ENCODE assay signal across 13 mouse cellular contexts in genomic region chr6:93957172-93957571, GRCm38 (mm10).
DNase-seq lines count a peak whose midpoint lies in the region; ATAC-seq and TF ChIP-seq lines count a peak whose summit lies in the region.
"Had no signal": no experiment of that assay in that cellular context is flagged by ENCODE, and none has a peak within 500 bp of the region (broad histone marks: within the 10 kb centered on the region; RNA-seq: fewer than 3 reads in every experiment).

No protein-coding gene starts in this region.

- peak; percentile 20 for DNase-seq in cerebellum, adult 9-10 months
- DNase-seq in cerebellum, postnatal 36 days = no peak
- peak; percentile 79 for DNase-seq in liver, adult 2 months (ENCODE audit: extremely low read depth, low read depth, low spot score)
- no peak for DNase-seq in liver, embryonic 11.5 days (ENCODE audit: low spot score)
- DNase-seq in midbrain, postnatal 0 days (ENCODE audit: low spot score) = peak; percentile 12
- no peak for DNase-seq in kidney, adult 8-10 months
- DNase-seq in thymus, postnatal 10 days (ENCODE audit: low spot score in 2 of 2) = no peak
- DNase-seq: adrenal gland, adult 2 months; thymus, postnatal 14 days had no signal

- H3K4me3 ChIP-seq in liver, adult 2 months (ENCODE audit: insufficient read depth, low read depth, low read length) = no peak overlapping the region
- H3K4me3 ChIP-seq in liver, embryonic 11.5 days (ENCODE audit: low read depth, low read length) = no peak overlapping the region
- H3K4me3 ChIP-seq in forebrain, embryonic 15.5 days = no peak overlapping the region
- H3K4me3 ChIP-seq in midbrain, postnatal 0 days (ENCODE audit: low read depth, low read length) = no peak overlapping the region
- H3K4me3 ChIP-seq: heart, embryonic 13.5 days; layer of hippocampus, adult 2 months had no signal

- no peak for ATAC-seq in liver, embryonic 11.5 days (replicated peaks; ENCODE audit: low FRiP score)
- 0 out of 2 replicates have a peak, but pooled peaks have one; percentile 32 for ATAC-seq in forebrain, embryonic 15.5 days (replicated peaks)
- ATAC-seq in midbrain, postnatal 0 days (ENCODE audit: low FRiP score) = no peak

- H3K27me3 ChIP-seq in liver, adult 2 months (ENCODE audit: control insufficient read depth, insufficient read depth, low read length) = no peaks in the 10 kb centered on the region
- no peaks in the 10 kb centered on the region for H3K27me3 ChIP-seq in liver, embryonic 11.5 days (replicated peaks; ENCODE audit: control insufficient read depth, insufficient read depth, low read length)
- no peaks in the 10 kb centered on the region for H3K27me3 ChIP-seq in forebrain, embryonic 15.5 days
- no peaks in the 10 kb centered on the region for H3K27me3 ChIP-seq in midbrain, postnatal 0 days (ENCODE audit: insufficient read depth, low read length)
- H3K27me3 ChIP-seq: heart, embryonic 13.5 days had no signal

- no peak for TF ChIP-seq CTCF in liver, adult 2 months (IDR thresholded peaks at IDR 0.05; ENCODE audit: low read depth, low read length)
- no peak for TF ChIP-seq CTCF in midbrain, postnatal 0 days (IDR thresholded peaks at IDR 0.05)

- TF ChIP-seq POLR2A in liver, adult 2 months (IDR thresholded peaks at IDR 0.05; ENCODE audit: extremely low read depth, insufficient read depth, low read length) = no peak

- H3K27ac ChIP-seq in liver, adult 2 months (replicated peaks; ENCODE audit: insufficient read depth, low read depth, low read length) = no peak overlapping the region
- no peak overlapping the region for H3K27ac ChIP-seq in liver, embryonic 11.5 days (ENCODE audit: low read depth, low read length)
- H3K27ac ChIP-seq in forebrain, embryonic 15.5 days (replicated peaks) = no peak overlapping the region
- H3K27ac ChIP-seq in midbrain, postnatal 0 days (ENCODE audit: low read depth, low read length) = no peak overlapping the region
- H3K27ac ChIP-seq: heart, embryonic 13.5 days; layer of hippocampus, adult 2 months had no signal

- H3K79me2 ChIP-seq in liver, adult 2 months (ENCODE audit: control insufficient read depth, insufficient read depth, low read length) = peaks cover 10% of the 10 kb centered on the region; the same call in 1 of the 2 replicates

- peaks cover 3% of the 10 kb centered on the region; the same call in 1 of the 2 replicates for H3K4me1 ChIP-seq in liver, adult 2 months (ENCODE audit: control insufficient read depth, insufficient read depth, low read length)
- no peaks in the 10 kb centered on the region for H3K4me1 ChIP-seq in liver, embryonic 11.5 days (replicated peaks; ENCODE audit: control insufficient read depth, insufficient read depth, low read length)
- peaks cover 13% of the 10 kb centered on the region for H3K4me1 ChIP-seq in forebrain, embryonic 15.5 days
- H3K4me1 ChIP-seq in midbrain, postnatal 0 days (ENCODE audit: insufficient read depth, low read length) = no peaks in the 10 kb centered on the region

- no peaks in the 10 kb centered on the region for H3K36me3 ChIP-seq in liver, adult 2 months (ENCODE audit: control insufficient read depth, insufficient read depth, low read length)
- H3K36me3 ChIP-seq in liver, embryonic 11.5 days (ENCODE audit: control insufficient read depth, insufficient read depth, low read length) = no peaks in the 10 kb centered on the region
- no peaks in the 10 kb centered on the region for H3K36me3 ChIP-seq in forebrain, embryonic 15.5 days
- no peaks in the 10 kb centered on the region for H3K36me3 ChIP-seq in midbrain, postnatal 0 days (ENCODE audit: insufficient read depth, low read length)
- H3K36me3 ChIP-seq: G1E; heart, embryonic 13.5 days had no signal

- H3K9ac ChIP-seq in liver, adult 2 months (ENCODE audit: low read depth, low read length) = no peak overlapping the region
- no peak overlapping the region for H3K9ac ChIP-seq in liver, embryonic 11.5 days (ENCODE audit: low read depth, low read length)
- no peak overlapping the region for H3K9ac ChIP-seq in forebrain, embryonic 15.5 days (replicated peaks)
- H3K9ac ChIP-seq in midbrain, postnatal 0 days (replicated peaks; ENCODE audit: low read length, poor library complexity, severe bottlenecking) = no peak overlapping the region
- H3K9ac ChIP-seq: heart, embryonic 13.5 days had no signal

- no peak overlapping the region for H3K4me2 ChIP-seq in liver, embryonic 11.5 days
- H3K4me2 ChIP-seq in forebrain, embryonic 15.5 days (replicated peaks) = no peak overlapping the region
- no peak overlapping the region for H3K4me2 ChIP-seq in midbrain, postnatal 0 days (ENCODE audit: low read depth, low read length, poor library complexity, severe bottlenecking)
- H3K4me2 ChIP-seq: heart, embryonic 13.5 days had no signal

- H3K9me3 ChIP-seq in liver, embryonic 11.5 days (ENCODE audit: control insufficient read depth, low read length) = no peaks in the 10 kb centered on the region
- H3K9me3 ChIP-seq in forebrain, embryonic 15.5 days = no peaks in the 10 kb centered on the region
- H3K9me3 ChIP-seq in midbrain, postnatal 0 days (ENCODE audit: low read length) = no peaks in the 10 kb centered on the region
- H3K9me3 ChIP-seq: heart, embryonic 13.5 days had no signal

- WGBS in liver, adult 2 months = 51% methylated on average over 2 of the region's 2 CpGs
- WGBS in liver, embryonic 11.5 days = 73% methylated on average over 2 of the region's 2 CpGs
- 9% methylated on average over 2 of the region's 2 CpGs for WGBS in forebrain, embryonic 15.5 days
- WGBS in midbrain, postnatal 0 days = 30% methylated on average over 2 of the region's 2 CpGs

Comparison
In these comparisons a context has a peak if more than half of its experiments do, and no peak if none do; other contexts are left out.
1. DNase-seq: peak in cerebellum, adult 9-10 months (single experiment), liver, adult 2 months (single experiment) and midbrain, postnatal 0 days (single experiment); none in cerebellum, postnatal 36 days (0 of 2), liver, embryonic 11.5 days (single experiment), kidney, adult 8-10 months (0 of 2) and thymus, postnatal 10 days (0 of 2).